Mouse (Mus musculus) forebrain, embryonic 16.5 days (tissue): ENCODE results near the gene Gm49358. TPM values are rescaled to one million over a fixed set of nuclear protein-coding genes. Genes with fewer than 3 reads are reported as not detected.

ENCODE experiments used
- ATAC-seq: fragments of 200-750 bp; cut with Nextera tagmentation; 2 replicates; pipeline ENCODE4 v1.8.0; 2017; ENCODE audit warnings: mild to moderate bottlenecking, moderate library complexity
- H3K27ac ChIP-seq: fragments of 300-500 bp; sonication (generic); 2 replicates; pipeline ENCODE4 v1.5.1; 2014; ENCODE audit warnings: low read length, control low read depth
- H3K27me3 ChIP-seq: fragments of 300-500 bp; sonication (generic); replicated peaks from 2 replicates; pipeline ENCODE4 v1.6.1; 2014; ENCODE audit warnings: low read length; ENCODE audit not compliant: control insufficient read depth, insufficient read depth
- H3K36me3 ChIP-seq: fragments of 300-500 bp; sonication (generic); 2 replicates; pipeline ENCODE4 v1.6.1; 2014; ENCODE audit not compliant: control insufficient read depth, insufficient read depth
- H3K4me1 ChIP-seq: fragments of 300-500 bp; sonication (generic); replicated peaks from 2 replicates; pipeline ENCODE4 v1.6.1; 2014; ENCODE audit warnings: low read length; ENCODE audit not compliant: control insufficient read depth, insufficient read depth
- H3K4me2 ChIP-seq: fragments of 300-500 bp; sonication (generic); 2 replicates; pipeline ENCODE4 v1.6.1; 2014; ENCODE audit warnings: mild to moderate bottlenecking, low read length, control low read depth
- H3K4me3 ChIP-seq: fragments of 300-500 bp; sonication (generic); replicated peaks from 2 replicates; pipeline ENCODE4 v1.5.1; 2014; ENCODE audit warnings: mild to moderate bottlenecking, low read length, control low read depth
- H3K9ac ChIP-seq: fragments of 300-500 bp; sonication (generic); replicated peaks from 2 replicates; pipeline ENCODE4 v1.6.1; 2014; ENCODE audit warnings: low read depth, low read length, control low read depth
- H3K9me3 ChIP-seq: fragments of 300-500 bp; sonication (generic); 2 replicates; pipeline ENCODE4 v1.6.1; 2016; ENCODE audit warnings: low read length; ENCODE audit not compliant: control insufficient read depth
- WGBS: fragments of 180-500 bp; shearing (Covaris S2); extraction: QIAGEN DNeasy Blood & Tissue Kit; methylation state at CpG from one replicate; pipeline ENCODE4 v1.1.7; 2014; 5-methylcytosine and 5-hydroxymethylcytosine counted together
- polyA plus RNA-seq: library from polyadenylated mRNA; unstranded; fragments of >200 nt; fragmentation: Nextera tagmentation; extraction: Ambion mirVana; gene quantifications from 2 replicates; pipeline ENCODE4 v1.2.1, GENCODE M21; 2015

Gm49358 gene
- polyA plus RNA-seq, 1 experiment from 2014 or later, result not detected

GRCm38 (mm10) chr10:86872121-86872520, 108.3 kb downstream of the Gm49358 start:
- H3K27ac ChIP-seq, result no peak overlapping the region

GRCm38 (mm10) chr10:86872591-86872990, 108.8 kb downstream of the Gm49358 start:
- no peaks in the 10 kb centered on the region for H3K9me3 ChIP-seq
- ATAC-seq, result no peak

More at GRCm38 (mm10) chr10:86872121-86872520, 108.3 kb downstream of the Gm49358 start:
- Histone ChIP-seq H3K4me2 (no peak overlapping the region), H3K4me3 (no peak overlapping the region), H3K9ac (no peak overlapping the region), H3K9me3 (no peaks in the 10 kb centered on the region), H3K4me1 (no peaks in the 10 kb centered on the region), H3K27me3 (no peaks in the 10 kb centered on the region), H3K36me3 (no peaks in the 10 kb centered on the region)
- ATAC-seq, result no peak
- 91% methylated on average over 7 of the region's 7 CpGs for WGBS

DNA sequence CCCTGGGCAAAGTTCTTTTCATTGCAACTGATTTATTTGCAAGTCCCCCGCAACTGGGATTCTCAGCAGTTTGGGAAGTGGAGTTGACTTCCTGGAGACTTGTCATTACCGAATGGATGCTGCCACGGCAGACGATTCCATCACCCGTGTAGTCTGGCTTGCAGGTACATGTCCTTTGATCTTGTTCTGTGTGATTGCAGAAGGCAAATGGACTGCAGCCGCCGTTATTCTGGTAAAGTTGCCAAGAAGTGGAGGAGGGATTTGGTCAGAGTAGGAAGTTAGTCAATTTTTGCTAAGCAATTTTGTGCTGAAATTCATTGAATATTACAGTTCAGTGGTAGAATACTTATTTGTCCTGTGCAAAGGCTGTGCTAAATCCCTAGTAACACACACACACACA, 114.9 kb downstream of the Gm49358 start:
- Histone ChIP-seq H3K4me2 (no peak overlapping the region), H3K36me3 (no peaks in the 10 kb centered on the region), H3K4me1 (no peaks in the 10 kb centered on the region), H3K27ac (no peak overlapping the region), H3K9ac (no peak overlapping the region), H3K9me3 (no peaks in the 10 kb centered on the region), H3K4me3 (no peak overlapping the region), H3K27me3 (no peaks in the 10 kb centered on the region)
- no peak for ATAC-seq
- 92% methylated on average over 7 of the region's 7 CpGs for WGBS

More at GRCm38 (mm10) chr10:86872591-86872990, 108.8 kb downstream of the Gm49358 start:
- no peak overlapping the region for H3K9ac ChIP-seq
- H3K36me3 ChIP-seq, result no peaks in the 10 kb centered on the region
- H3K27ac ChIP-seq, result no peak overlapping the region
- H3K4me2 ChIP-seq, result no peak overlapping the region
- WGBS, result 75% methylated on average over 5 of the region's 5 CpGs
- H3K27me3 ChIP-seq, result no peaks in the 10 kb centered on the region
- no peak overlapping the region for H3K4me3 ChIP-seq
- no peaks in the 10 kb centered on the region for H3K4me1 ChIP-seq

DNA sequence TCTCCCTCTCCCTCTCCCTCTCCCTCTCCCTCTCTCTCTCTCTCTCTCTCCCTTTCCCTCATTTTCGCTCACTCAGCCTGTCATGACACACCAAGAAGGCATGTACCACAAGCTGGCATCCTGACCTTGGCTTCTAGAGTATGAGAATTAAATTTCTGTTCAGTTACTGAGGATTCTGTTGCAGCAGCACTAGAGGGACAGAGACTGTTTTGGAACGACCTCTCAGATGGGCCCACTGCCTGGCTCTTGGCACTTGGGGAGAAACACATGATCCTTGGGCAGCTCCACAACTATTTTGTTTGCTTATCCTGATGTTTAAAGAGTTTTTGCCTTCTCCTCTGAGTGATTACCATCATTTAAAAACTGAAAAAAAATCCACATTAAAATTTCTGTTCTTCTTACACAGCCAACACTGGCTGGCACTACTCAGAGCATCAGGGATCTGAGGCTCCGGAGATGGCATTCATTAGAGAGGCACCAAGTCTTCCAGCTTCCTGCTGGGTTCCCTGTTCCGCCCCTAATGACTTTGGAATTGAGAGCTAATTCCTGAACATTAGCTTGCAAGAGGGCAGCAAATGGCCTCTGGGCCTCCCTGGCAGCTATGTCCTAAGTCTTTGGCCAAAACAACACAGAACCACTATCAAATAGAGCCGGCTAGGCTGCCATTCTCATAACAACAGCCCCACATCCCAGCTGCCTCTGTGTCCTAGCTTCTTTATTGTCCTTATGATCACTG, 116.5 kb downstream of the Gm49358 start:
- Histone ChIP-seq H3K27ac (no peak overlapping the region), H3K4me2 (no peak overlapping the region), H3K27me3 (no peaks in the 10 kb centered on the region), H3K4me3 (no peak overlapping the region), H3K9ac (no peak overlapping the region), H3K36me3 (no peaks in the 10 kb centered on the region), H3K9me3 (no peaks in the 10 kb centered on the region), H3K4me1 (no peaks in the 10 kb centered on the region)
- WGBS, result 35% methylated on average over 5 of the region's 5 CpGs
- ATAC-seq, result no peak

GRCm38 (mm10) chr10:86881448-86881847, 117.7 kb downstream of the Gm49358 start:
- ATAC-seq, result no peak
- H3K27me3 ChIP-seq, result no peaks in the 10 kb centered on the region
- no peaks in the 10 kb centered on the region for H3K4me1 ChIP-seq
- H3K4me2 ChIP-seq, result no peak overlapping the region
- no peak overlapping the region for H3K9ac ChIP-seq
- no peak overlapping the region for H3K4me3 ChIP-seq
- H3K27ac ChIP-seq, result no peak overlapping the region
- H3K9me3 ChIP-seq, result no peaks in the 10 kb centered on the region
- H3K36me3 ChIP-seq, result no peaks in the 10 kb centered on the region

Other genes with a start within 250 kb of the Gm49358 start
- 279 and 302 TPM in 2 replicates for gene Hsp90b1, start 58.5 kb upstream of the Gm49358 start, polyA plus RNA-seq
- gene Ttc41, start 58.2 kb upstream of the Gm49358 start, polyA plus RNA-seq, result 1.1 and 1.6 TPM in 2 replicates
- gene Nt5dc3, start 15.0 kb downstream of the Gm49358 start, polyA plus RNA-seq, result 7.8 and 8.1 TPM in 2 replicates
- 0.06 and 0.15 TPM in 2 replicates for gene Stab2, start 244.1 kb downstream of the Gm49358 start, polyA plus RNA-seq